Mouse (Mus musculus): Measurements from ENCODE around the gene Exog.

DNA sequence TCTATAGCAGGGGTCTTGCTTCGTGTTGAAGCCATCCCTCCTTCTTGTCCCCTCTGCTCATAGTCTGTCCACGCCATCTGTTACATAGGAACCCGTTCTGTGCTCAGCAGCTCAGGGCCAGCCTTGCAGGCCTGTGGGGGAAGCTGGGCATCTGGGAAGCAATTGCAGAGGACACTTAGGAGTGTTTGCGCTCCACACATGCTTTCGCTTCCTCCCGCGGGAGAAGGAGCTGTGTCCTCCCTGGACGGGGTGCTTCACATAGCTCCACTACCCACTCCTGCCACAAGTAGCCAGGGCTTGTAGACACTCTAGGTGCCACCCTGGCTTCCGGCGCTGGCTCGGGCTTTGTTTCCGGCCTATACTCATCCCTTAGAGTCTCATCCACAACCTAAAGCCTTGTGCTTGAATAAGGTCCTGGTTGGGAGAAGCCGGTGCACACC lies 18.7 kb upstream of the Exog start:
- TF ChIP-seq CTCF (IDR thresholded peaks at IDR 0.05; ENCODE audit: insufficient read depth, low read length) (no peak), POLR2A (IDR thresholded peaks at IDR 0.05; ENCODE audit: borderline replicate concordance, extremely low read depth, low read depth, low read length) (no peak)

All from lung, adult 2 months (tissue).